In genomic region chr11:114675826-114676401, GRCm38 (mm10) we compare ENCODE assay signal across 8 mouse cellular contexts. TPM values are rescaled to one million over a fixed set of nuclear protein-coding genes. Genes with fewer than 3 reads are reported as not detected.
DNase-seq lines count a peak whose midpoint lies in the region; ATAC-seq lines count a peak whose summit lies in the region.

No protein-coding gene starts in this region.

- H3K4me1 ChIP-seq in kidney, embryonic 15.5 days = peaks cover 67% of the 10 kb centered on the region
- H3K4me1 ChIP-seq in lung, embryonic 16.5 days (replicated peaks; ENCODE audit: control insufficient read depth, insufficient read depth, low read length) = peaks cover 21% of the 10 kb centered on the region
- H3K4me1 ChIP-seq in stomach, embryonic 16.5 days (ENCODE audit: control insufficient read depth, insufficient read depth, low read length) = peaks cover 20% of the 10 kb centered on the region

- peak; percentile 72 to 90 for DNase-seq in adrenal gland, adult (ENCODE audit: inconsistent age in 2 of 2, low spot score in 1 of 2)
- no peak for DNase-seq in adrenal gland, postnatal 4 days (ENCODE audit: low spot score in 2 of 2)
- peak; percentile 50 to 56 for DNase-seq in B cell, adult 2 months
- DNase-seq in cerebellum, adult 18-20 months = peak; percentile 62 to 67
- peak; percentile 34 for DNase-seq in gastrocnemius, postnatal 25 days

- 3% methylated on average over 27 of the region's 27 CpGs for WGBS in kidney, embryonic 15.5 days
- 5% methylated on average over 27 of the region's 27 CpGs for WGBS in lung, embryonic 16.5 days
- WGBS in stomach, embryonic 16.5 days = 3% methylated on average over 27 of the region's 27 CpGs

- peak; percentile 6; the same call in 1 of the 2 replicates for ATAC-seq in kidney, embryonic 15.5 days (replicated peaks; ENCODE audit: low FRiP score)
- ATAC-seq in lung, embryonic 16.5 days (ENCODE audit: low read depth) = peak; percentile 17; the same call in 1 of the 2 replicates
- no peak for ATAC-seq in stomach, embryonic 16.5 days (ENCODE audit: insufficient read depth, low FRiP score)

- H3K4me3 ChIP-seq in kidney, embryonic 15.5 days (replicated peaks) = peak overlapping the region; percentile 66
- H3K4me3 ChIP-seq in lung, embryonic 16.5 days (ENCODE audit: low read length) = peak overlapping the region; percentile 71
- H3K4me3 ChIP-seq in stomach, embryonic 16.5 days (replicated peaks; ENCODE audit: low read length) = peak overlapping the region; percentile 65

- no peaks in the 10 kb centered on the region for H3K9me3 ChIP-seq in kidney, embryonic 15.5 days (replicated peaks)
- no peaks in the 10 kb centered on the region for H3K9me3 ChIP-seq in lung, embryonic 16.5 days (ENCODE audit: control insufficient read depth, low read length)
- H3K9me3 ChIP-seq in stomach, embryonic 16.5 days (replicated peaks; ENCODE audit: control insufficient read depth, low read length) = no peaks in the 10 kb centered on the region

- H3K4me2 ChIP-seq in kidney, embryonic 15.5 days = peak overlapping the region; percentile 92
- peak overlapping the region; percentile 98 for H3K4me2 ChIP-seq in lung, embryonic 16.5 days (ENCODE audit: low read depth, low read length)
- H3K4me2 ChIP-seq in stomach, embryonic 16.5 days (ENCODE audit: low read depth, low read length) = peak overlapping the region; percentile 95

- H3K36me3 ChIP-seq in kidney, embryonic 15.5 days = peaks cover 32% of the 10 kb centered on the region
- peaks cover 23% of the 10 kb centered on the region for H3K36me3 ChIP-seq in lung, embryonic 16.5 days (ENCODE audit: control insufficient read depth, insufficient read depth, low read length)
- H3K36me3 ChIP-seq in stomach, embryonic 16.5 days (ENCODE audit: control insufficient read depth, insufficient read depth, low read length) = no peaks in the 10 kb centered on the region

- H3K27me3 ChIP-seq in kidney, embryonic 15.5 days = peaks cover 7% of the 10 kb centered on the region; the same call in 1 of the 2 replicates
- H3K27me3 ChIP-seq in lung, embryonic 16.5 days (ENCODE audit: control insufficient read depth, insufficient read depth, low read depth, low read length) = no peaks in the 10 kb centered on the region; the same call in 1 of the 2 replicates
- H3K27me3 ChIP-seq in stomach, embryonic 16.5 days (ENCODE audit: control insufficient read depth, insufficient read depth, low read length) = no peaks in the 10 kb centered on the region

- peak overlapping the region; percentile 62 for H3K9ac ChIP-seq in kidney, embryonic 15.5 days
- peak overlapping the region; percentile 79 for H3K9ac ChIP-seq in lung, embryonic 16.5 days (ENCODE audit: low read length)
- peak overlapping the region; percentile 76 for H3K9ac ChIP-seq in stomach, embryonic 16.5 days (ENCODE audit: low read length)

- H3K27ac ChIP-seq in kidney, embryonic 15.5 days = peak overlapping the region; percentile 58
- peak overlapping the region; percentile 46 for H3K27ac ChIP-seq in lung, embryonic 16.5 days (ENCODE audit: low read length)
- peak overlapping the region; percentile 15 for H3K27ac ChIP-seq in stomach, embryonic 16.5 days (ENCODE audit: low read length)

RNA-seq across cellular contexts. Expression of gene Ttyh2, which starts 0.7 kb away (rescaled TPM):
- 100 to 1,000 TPM; 108 to 113 TPM for total RNA-seq in adrenal gland, postnatal 4 days (2021)
- 10 to 100 TPM; 17.9 to 20.1 TPM for total RNA-seq in gastrocnemius, postnatal 25 days (2021)
- 15.2 and 15.8 TPM in 2 replicates for polyA plus RNA-seq in kidney, embryonic 15.5 days (2015; fragmentation: Nextera tagmentation; extraction: Ambion mirVana)
- polyA plus RNA-seq in lung, embryonic 16.5 days (2015; fragmentation: Nextera tagmentation; extraction: Ambion mirVana) = 13.7 and 14.1 TPM in 2 replicates
- 15.6 and 17.3 TPM in 2 replicates for polyA plus RNA-seq in stomach, embryonic 16.5 days (2015; fragmentation: Nextera tagmentation; extraction: Ambion mirVana)

RNA-seq across cellular contexts. Expression of gene Rpl38, which starts 7.6 kb away (rescaled TPM):
- total RNA-seq in adrenal gland, postnatal 4 days (2021) = 1,000 to 10,000 TPM; 1,445 to 1,502 TPM
- 100 to 1,000 TPM; 462 to 524 TPM for total RNA-seq in gastrocnemius, postnatal 25 days (2021)
- 1,080 and 1,196 TPM in 2 replicates for polyA plus RNA-seq in kidney, embryonic 15.5 days (2015; fragmentation: Nextera tagmentation; extraction: Ambion mirVana)
- 787 and 914 TPM in 2 replicates for polyA plus RNA-seq in lung, embryonic 16.5 days (2015; fragmentation: Nextera tagmentation; extraction: Ambion mirVana)
- 797 and 998 TPM in 2 replicates for polyA plus RNA-seq in stomach, embryonic 16.5 days (2015; fragmentation: Nextera tagmentation; extraction: Ambion mirVana)

RNA-seq across cellular contexts. Expression of gene Dnaic2, which starts 51.3 kb away (rescaled TPM):
- total RNA-seq in adrenal gland, postnatal 4 days (2021) = 1 to 10 TPM; 1.7 to 2.0 TPM
- total RNA-seq in gastrocnemius, postnatal 25 days (2021) = under 1 TPM; 0.24 to 0.61 TPM
- polyA plus RNA-seq in kidney, embryonic 15.5 days (2015; fragmentation: Nextera tagmentation; extraction: Ambion mirVana) = 0.41 and 0.56 TPM in 2 replicates
- 7.1 and 8.5 TPM in 2 replicates for polyA plus RNA-seq in lung, embryonic 16.5 days (2015; fragmentation: Nextera tagmentation; extraction: Ambion mirVana)
- polyA plus RNA-seq in stomach, embryonic 16.5 days (2015; fragmentation: Nextera tagmentation; extraction: Ambion mirVana) = 0.25 and 0.84 TPM in 2 replicates

Comparison
In these comparisons a context has a peak if more than half of its experiments do, and no peak if none do; other contexts are left out.
1. DNase-seq: peak in adrenal gland, adult (2 of 2), B cell, adult 2 months (2 of 2), cerebellum, adult 18-20 months (2 of 2) and gastrocnemius, postnatal 25 days (single experiment); none in adrenal gland, postnatal 4 days (0 of 2).
2. Peak in every context shown above with its lines, with median percentiles within 50 percentile points of each other: H3K27ac ChIP-seq, H3K4me2 ChIP-seq, H3K4me3 ChIP-seq and H3K9ac ChIP-seq.